Mouse (Mus musculus) embryonic facial prominence, embryonic 15.5 days (tissue): Measurements from ENCODE around the gene Tex10. TPM values are rescaled to one million over a fixed set of nuclear protein-coding genes. Genes with fewer than 3 reads are reported as not detected.

Experiments
- ATAC-seq: fragments of 200-750 bp; cut with Nextera tagmentation; 2 replicates; pipeline ENCODE4 v1.8.0; 2017; ENCODE audit warnings: low read depth, moderate TSS enrichment; ENCODE audit not compliant: insufficient number of reproducible peaks, low FRiP score, low TSS enrichment
- H3K27ac ChIP-seq: fragments of 300-500 bp; sonication (generic); replicated peaks from 2 replicates; pipeline ENCODE4 v1.5.1; 2015; ENCODE audit warnings: mild to moderate bottlenecking, inconsistent platforms
- H3K27me3 ChIP-seq: fragments of 300-500 bp; sonication (generic); 2 replicates; pipeline ENCODE4 v1.6.1; 2015; ENCODE audit warnings: inconsistent platforms
- H3K36me3 ChIP-seq: fragments of 300-500 bp; sonication (generic); 2 replicates; pipeline ENCODE4 v1.6.1; 2015; ENCODE audit warnings: mild to moderate bottlenecking, inconsistent platforms
- H3K4me1 ChIP-seq: fragments of 300-500 bp; sonication (generic); 2 replicates; pipeline ENCODE4 v1.6.1; 2015; ENCODE audit warnings: inconsistent platforms
- H3K4me2 ChIP-seq: fragments of 300-500 bp; sonication (generic); replicated peaks from 2 replicates; pipeline ENCODE4 v1.6.1; 2015; ENCODE audit warnings: mild to moderate bottlenecking, inconsistent platforms
- H3K4me3 ChIP-seq: fragments of 300-500 bp; sonication (generic); replicated peaks from 2 replicates; pipeline ENCODE4 v1.5.1; 2015; ENCODE audit warnings: mild to moderate bottlenecking, inconsistent platforms
- H3K9ac ChIP-seq: fragments of 300-500 bp; sonication (generic); 2 replicates; pipeline ENCODE4 v1.6.1; 2015; ENCODE audit warnings: inconsistent platforms
- H3K9me3 ChIP-seq: fragments of 300-500 bp; sonication (generic); replicated peaks from 2 replicates; pipeline ENCODE4 v1.6.1; 2016; ENCODE audit warnings: inconsistent platforms
- WGBS: fragments of 180-500 bp; shearing (Covaris S2); methylation state at CpG from one replicate; pipeline ENCODE4 v1.1.7; 2015; 5-methylcytosine and 5-hydroxymethylcytosine counted together
- polyA plus RNA-seq: library from polyadenylated mRNA; unstranded; fragments of >200 nt; fragmentation: Nextera tagmentation; extraction: Ambion mirVana; gene quantifications from 2 replicates; pipeline ENCODE4 v1.2.1, GENCODE M21; 2015

Gene Tex10
- polyA plus RNA-seq, 1 experiment from 2014 or later, result 51.0 TPM

GRCm38 (mm10) chr4:48403066-48403640, 70.1 kb downstream of the Tex10 start:
- Histone ChIP-seq H3K27me3 (no peaks in the 10 kb centered on the region), H3K27ac (no peak overlapping the region), H3K4me3 (no peak overlapping the region), H3K9me3 (no peaks in the 10 kb centered on the region), H3K36me3 (no peaks in the 10 kb centered on the region), H3K4me2 (no peak overlapping the region), H3K9ac (no peak overlapping the region), H3K4me1 (no peaks in the 10 kb centered on the region)
- ATAC-seq, result no peak
- WGBS, result 81% methylated on average over 16 of the region's 16 CpGs

GRCm38 (mm10) chr4:48396949-48397348, 76.3 kb downstream of the Tex10 start:
- no peaks in the 10 kb centered on the region for H3K4me1 ChIP-seq
- H3K9ac ChIP-seq, result no peak overlapping the region
- H3K27me3 ChIP-seq, result no peaks in the 10 kb centered on the region
- no peaks in the 10 kb centered on the region for H3K9me3 ChIP-seq
- H3K36me3 ChIP-seq, result 0 out of 2 replicates have a peak, but pooled peaks cover 6% of the 10 kb centered on the region
- WGBS, result 91% methylated on average over 3 of the region's 3 CpGs
- H3K4me2 ChIP-seq, result no peak overlapping the region
- H3K27ac ChIP-seq, result no peak overlapping the region
- H3K4me3 ChIP-seq, result no peak overlapping the region
- ATAC-seq, result no peak

- H3K4me1 ChIP-seq, result no peaks in the 10 kb centered on the region
- H3K27ac ChIP-seq, result no peak overlapping the region
- no peak overlapping the region for H3K4me3 ChIP-seq
- no peaks in the 10 kb centered on the region for H3K27me3 ChIP-seq
- H3K9ac ChIP-seq, result no peak overlapping the region
- H3K9me3 ChIP-seq, result no peaks in the 10 kb centered on the region
- H3K4me2 ChIP-seq, result no peak overlapping the region
- WGBS, result 80% methylated on average over 5 of the region's 5 CpGs
- no peak for ATAC-seq
- no peaks in the 10 kb centered on the region for H3K36me3 ChIP-seq
Measured at GRCm38 (mm10) chr4:48382506-48382905, 90.8 kb downstream of the Tex10 start.

- Histone ChIP-seq H3K4me2 (no peak overlapping the region), H3K4me1 (no peaks in the 10 kb centered on the region), H3K36me3 (no peaks in the 10 kb centered on the region), H3K4me3 (no peak overlapping the region), H3K27ac (no peak overlapping the region), H3K9ac (no peak overlapping the region), H3K27me3 (no peaks in the 10 kb centered on the region), H3K9me3 (no peaks in the 10 kb centered on the region)
- 0% methylated on average over 2 of the region's 2 CpGs for WGBS
- no peak for ATAC-seq
Measured at GRCm38 (mm10) chr4:48380940-48381339, 92.3 kb downstream of the Tex10 start.

Other genes with a start within 250 kb of the Tex10 start
- gene Erp44, start 193.9 kb downstream of the Tex10 start, polyA plus RNA-seq, result 95.9 and 96.4 TPM in 2 replicates
- gene Invs, start 193.7 kb downstream of the Tex10 start, polyA plus RNA-seq, result 9.9 and 11.2 TPM in 2 replicates
- gene Msantd3, start 66.5 kb upstream of the Tex10 start, polyA plus RNA-seq, result 26.1 and 26.4 TPM in 2 replicates
- gene Tmeff1, start 111.7 kb upstream of the Tex10 start, polyA plus RNA-seq, result 46.9 and 49.0 TPM in 2 replicates
- gene Cavin4, start 190.1 kb upstream of the Tex10 start, polyA plus RNA-seq, result 11.6 and 16.3 TPM in 2 replicates